Mouse (Mus musculus) adrenal gland, postnatal 14 days (tissue): ENCODE data around the gene Cdadc1. TPM values are rescaled to one million over a fixed set of nuclear protein-coding genes. Genes with fewer than 3 reads are reported as not detected.

Experiments
- DNase-seq: peaks from one replicate; pipeline ENCODE4 v3.0.0; 2021; ENCODE audit warnings: mixed read lengths
- long read RNA-seq, 2 experiments: library from polyadenylated mRNA; stranded (forward); transcript quantifications; one replicate each; pipeline ENCODE4 v2.0.0; 2021
- total RNA-seq: library from RNA; stranded (reverse); gene quantifications from 2 replicates; pipeline ENCODE4 v1.2.3, GENCODE M21; 2021

Gene Cdadc1
- total RNA-seq, result 56.4 and 70.4 TPM in 2 replicates
- long read RNA-seq, experiment 1, transcript Cdadc1-207 (5 exons, 2,579 nt), result minor isoform, 12 of 87 reads
- long read RNA-seq, experiment 1, transcript Cdadc1-202 (10 exons, 2,202 nt), result major isoform, 53 of 87 reads
- long read RNA-seq, experiment 1, transcript Cdadc1-204 (10 exons, 1,892 nt), result minor isoform, 6 of 87 reads
- long read RNA-seq, experiment 1, partial matches to known transcripts, result 3 of 87 reads
- long read RNA-seq, experiment 1, other reads (novel, unspliced or antisense), result 13 of 87 reads
- long read RNA-seq, experiment 2, transcript Cdadc1-207 (5 exons, 2,579 nt), result minor isoform, 8 of 65 reads
- long read RNA-seq, experiment 2, transcript Cdadc1-202 (10 exons, 2,202 nt), result major isoform, 40 of 65 reads
- long read RNA-seq, experiment 2, partial matches to known transcripts, result 5 of 65 reads
- long read RNA-seq, experiment 2, other reads (novel, unspliced or antisense), result 12 of 65 reads

DNA sequence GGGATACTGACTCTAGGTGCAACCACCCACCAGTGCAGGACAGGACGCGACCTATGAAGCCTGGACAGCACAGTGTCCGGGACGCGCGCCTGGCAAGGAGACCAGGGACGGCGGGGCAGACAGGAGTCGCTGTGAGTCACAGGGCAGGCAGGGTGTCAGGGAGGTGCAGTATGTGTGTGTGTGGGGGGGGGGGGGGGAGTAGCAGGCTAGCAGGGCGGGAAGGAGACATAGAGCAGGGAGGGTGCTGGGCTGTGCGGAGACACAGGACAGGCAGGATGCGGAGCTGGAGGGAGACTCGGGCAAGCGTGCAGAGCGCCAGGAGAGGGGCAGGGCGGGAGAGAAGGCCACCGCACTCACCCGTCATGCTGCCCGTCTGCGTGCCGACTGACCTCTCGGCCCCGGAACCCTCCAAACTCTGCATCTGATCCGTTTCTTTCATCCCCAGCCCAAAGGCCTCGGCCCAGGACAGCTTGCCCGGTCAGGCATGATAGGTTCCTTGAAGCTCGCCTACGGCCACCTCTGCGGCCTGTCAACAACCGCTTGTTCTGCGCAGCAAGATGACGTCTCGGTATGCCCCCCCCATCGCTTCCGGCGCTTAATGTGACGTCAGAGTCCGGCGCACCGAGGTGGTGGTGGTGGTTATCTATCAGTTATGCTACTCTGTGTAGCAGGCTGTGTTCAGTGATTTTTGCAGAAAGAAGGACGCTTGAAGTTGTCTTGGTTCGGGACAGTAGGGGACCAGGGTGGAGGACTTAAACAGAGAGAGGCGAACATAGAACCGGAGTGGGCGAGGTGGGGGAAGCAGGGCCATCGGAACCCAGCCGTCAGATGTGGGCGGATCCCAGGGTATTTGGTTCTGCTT is at the start of gene Cdadc1:
Gene Cdadc1 (minus strand): TSS at position 562 of the 862 bp plus-strand sequence.
- DNase-seq, result peak; percentile 97

DNA sequence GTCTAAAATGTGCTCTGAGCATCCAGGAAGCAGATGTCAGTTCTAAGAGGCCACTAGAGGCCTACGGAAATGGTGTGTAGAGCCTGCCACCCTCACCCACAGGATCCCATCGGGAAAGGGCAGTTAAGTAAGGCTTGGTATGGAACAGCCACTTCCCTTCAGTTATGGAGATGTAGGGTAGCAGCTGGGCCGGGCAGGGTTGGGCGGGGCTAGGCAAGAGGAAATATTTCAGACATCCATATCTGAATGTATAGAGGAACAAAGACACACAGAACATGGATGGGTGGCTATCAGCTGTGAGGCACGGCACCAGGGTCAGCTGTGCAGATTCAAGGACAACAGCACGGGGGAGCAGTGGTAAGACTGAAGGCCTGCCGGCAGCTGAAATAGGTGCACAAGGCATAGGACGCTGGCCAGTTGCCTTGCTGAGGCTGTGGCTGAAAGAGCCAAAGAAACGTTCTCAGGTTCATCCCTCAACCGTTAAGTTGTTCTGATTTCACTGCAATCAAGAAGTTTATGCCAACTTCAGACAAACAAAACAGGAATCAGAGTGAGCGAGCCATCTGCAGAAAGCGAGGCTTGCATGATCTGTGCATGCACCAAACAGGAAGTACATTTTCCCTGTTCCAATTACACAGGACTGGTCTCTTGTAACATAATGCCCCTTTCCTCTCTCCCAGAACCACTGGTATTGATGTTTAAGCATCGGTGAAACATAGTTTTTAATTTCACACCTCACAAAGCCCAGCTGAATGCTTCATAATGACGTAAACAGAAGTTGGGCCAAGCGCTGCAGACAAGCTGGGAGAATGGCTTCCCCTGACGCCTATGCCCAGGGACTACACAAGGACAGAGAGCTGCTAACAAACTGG is 49.3 kb upstream of the Cdadc1 start:
- DNase-seq, result peak; percentile 45

DNA sequence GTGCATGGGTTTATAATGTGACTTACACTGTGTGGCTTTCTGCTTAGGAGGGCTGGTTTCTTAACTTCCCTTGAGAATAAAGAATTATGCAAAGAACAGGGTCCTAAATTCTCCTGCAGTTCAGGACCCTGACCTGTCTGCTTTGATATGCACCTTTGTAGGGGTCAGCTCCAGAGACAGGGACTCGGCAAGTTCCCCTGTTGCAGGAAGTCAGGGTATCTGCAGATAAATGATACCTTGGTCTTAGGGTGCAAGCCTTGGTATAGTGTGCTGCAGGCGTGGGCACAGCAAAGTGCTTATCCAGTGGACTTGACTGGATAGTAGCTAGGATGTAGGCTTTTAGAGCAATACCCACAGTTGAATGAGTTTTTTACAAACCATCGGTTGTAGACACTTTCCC is 47.1 kb upstream of the Cdadc1 start:
- DNase-seq, result no peak

DNA sequence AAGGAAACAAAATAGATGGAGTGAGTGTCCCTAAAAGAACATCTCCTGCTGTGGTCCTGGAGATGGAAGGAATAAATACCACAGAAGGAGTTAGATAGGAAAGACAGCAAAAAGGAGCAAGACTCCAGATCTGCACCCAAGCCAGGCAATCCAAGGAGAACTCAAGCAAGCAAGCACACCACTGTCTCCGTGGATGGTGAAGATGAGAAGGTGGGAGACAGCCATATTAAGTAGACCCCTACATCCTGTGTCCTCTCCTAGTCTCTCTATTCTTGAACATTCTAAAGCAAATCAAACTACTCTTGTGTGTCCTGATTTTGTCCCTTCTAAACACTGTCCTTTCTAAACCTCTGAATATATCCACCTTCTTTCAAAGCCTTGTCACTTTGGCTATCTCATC is 46.4 kb upstream of the Cdadc1 start:
- no peak for DNase-seq

DNA sequence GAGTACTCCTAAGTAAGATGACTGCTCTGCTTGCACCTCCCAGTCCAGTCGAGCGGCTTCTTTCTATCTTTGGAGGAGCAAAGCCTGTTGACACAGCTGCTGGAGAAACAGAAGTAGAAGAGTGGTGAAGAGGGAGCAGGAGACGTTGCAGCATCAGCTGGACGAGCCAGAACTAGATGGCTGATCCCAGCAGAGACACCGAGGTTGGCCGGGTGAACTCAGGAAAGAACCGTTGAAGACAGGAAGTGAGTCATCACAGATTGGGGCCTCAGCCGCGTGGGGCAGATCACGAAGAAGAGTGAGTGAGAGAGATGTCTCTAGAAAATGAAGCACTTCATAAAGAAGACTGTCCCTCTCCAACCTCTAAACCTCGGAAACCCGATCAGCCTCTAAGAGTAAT is 45.8 kb upstream of the Cdadc1 start:
- DNase-seq, result peak; percentile 23

DNA sequence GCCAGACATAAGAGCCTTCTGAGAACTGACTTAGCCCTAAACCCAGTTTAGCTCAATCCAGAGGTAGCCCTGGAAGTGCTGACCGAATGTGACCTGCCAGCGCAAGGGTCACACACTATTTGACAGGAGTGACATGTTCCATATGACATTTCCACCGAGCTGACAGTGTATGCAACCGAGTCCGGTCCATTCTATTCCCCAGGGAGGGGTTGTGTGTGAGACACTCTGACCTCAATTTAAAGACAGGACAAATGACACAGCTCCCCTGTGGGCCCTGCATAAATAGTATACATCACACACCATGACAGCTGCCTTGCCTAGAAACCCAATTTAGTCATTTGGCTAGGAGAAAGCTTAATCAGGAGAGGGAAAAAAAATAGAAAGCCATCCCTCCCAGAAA is 44.1 kb upstream of the Cdadc1 start:
- no peak for DNase-seq

DNA sequence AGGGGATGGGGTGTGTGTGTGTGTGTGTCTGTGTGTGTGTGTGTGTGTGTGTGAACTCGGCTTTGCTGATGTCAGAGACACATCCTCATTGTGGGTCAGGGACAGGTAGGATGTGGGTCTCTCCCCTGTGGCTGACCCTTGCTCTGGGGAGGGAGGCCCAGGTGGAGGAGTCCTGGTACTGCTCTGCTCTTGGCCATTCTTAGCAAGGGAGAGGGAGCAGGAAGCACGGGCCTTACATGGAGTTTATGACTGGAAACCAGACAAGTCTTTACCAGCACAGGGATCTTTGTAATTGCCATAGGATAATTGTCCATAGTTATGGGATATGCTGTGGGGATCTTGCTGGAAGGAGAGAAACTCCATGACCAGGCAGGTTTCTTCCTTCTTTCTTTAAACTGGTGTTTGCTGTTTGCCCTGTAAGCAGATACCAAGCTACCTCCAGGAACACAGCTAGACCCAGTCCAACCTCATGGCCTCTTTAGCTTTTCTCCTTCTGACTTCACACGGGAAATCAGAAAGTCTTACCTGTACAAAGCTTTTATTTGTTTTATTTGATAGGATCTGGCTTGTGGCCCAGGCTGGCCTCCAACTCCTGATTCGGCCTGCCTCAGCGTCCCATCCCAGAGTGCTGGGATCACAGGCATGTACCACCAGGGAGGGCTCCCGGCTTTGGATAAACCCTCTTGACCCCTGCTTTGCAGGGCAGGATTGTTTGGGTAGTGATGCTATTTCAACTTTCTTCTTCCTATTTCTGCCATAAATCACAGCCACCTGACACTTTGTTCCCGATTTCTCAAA is 41.3 kb upstream of the Cdadc1 start:
- no peak for DNase-seq

DNA sequence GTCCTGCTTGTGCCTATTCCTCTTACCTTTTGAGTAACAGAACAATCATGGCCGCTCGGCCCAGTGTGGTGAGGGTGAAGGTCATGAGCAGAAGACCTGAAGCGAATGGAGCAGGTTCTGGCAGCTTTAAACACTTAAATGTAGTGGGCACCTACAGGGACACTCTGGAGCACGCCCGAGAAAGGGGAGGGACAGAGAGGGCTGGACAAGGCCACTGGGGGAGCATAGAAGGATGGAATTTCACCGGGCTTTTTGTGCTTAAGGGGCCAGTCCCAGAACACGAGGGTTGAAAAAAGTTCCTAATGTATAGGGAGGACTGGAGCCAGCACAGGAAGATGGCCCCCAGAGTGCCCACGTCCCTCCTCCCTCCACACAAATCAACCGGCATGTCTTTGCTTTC is 36.2 kb upstream of the Cdadc1 start:
- DNase-seq, result no peak

DNA sequence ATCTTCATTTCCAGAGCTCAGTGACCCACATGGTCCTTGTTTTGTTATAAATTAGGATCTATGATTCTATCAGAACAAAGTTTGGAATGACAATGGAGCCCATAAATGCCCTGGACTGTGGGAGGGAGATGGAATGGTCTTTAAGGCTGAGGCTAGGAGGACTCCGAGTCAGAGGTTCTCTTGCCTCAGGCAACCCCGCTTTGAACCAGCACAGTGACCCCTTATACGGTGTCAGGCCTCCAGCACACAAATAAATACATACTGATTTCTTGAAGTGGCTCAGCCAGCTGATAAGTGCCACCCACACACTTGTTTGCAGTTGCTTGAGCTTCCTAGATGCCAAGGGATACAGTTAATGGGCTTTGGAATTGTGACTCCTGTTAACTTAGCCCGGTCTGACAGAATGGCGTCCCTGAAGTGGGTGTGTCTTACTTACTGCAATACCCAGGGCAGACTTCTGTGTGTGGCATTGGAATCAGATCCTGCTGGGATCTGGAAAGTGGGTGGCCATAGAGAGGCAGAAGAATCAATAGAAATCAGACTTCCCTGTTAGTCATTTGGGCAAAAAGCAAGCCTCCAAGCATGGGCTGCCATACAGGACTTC is 35.6 kb upstream of the Cdadc1 start:
- no peak for DNase-seq

DNA sequence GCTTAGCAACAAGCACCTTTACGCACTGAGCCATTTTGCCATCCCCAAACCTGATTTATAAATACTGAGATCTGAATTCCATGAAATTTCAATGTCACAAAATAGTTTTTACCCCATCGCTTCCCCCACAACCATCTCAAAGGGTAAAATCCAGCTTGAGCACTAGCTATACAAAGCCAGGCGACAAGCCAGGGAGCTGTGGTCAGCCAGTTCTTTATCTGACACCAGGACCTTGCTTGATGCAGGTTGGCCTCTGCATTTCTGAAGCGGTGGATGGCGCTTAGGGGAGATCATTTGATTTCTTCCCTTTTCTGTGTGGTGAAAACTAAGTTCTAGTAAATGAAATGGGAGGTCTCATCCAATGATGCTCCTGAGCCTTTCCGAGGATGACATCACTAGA is 34.3 kb upstream of the Cdadc1 start:
- DNase-seq, result no peak

DNA sequence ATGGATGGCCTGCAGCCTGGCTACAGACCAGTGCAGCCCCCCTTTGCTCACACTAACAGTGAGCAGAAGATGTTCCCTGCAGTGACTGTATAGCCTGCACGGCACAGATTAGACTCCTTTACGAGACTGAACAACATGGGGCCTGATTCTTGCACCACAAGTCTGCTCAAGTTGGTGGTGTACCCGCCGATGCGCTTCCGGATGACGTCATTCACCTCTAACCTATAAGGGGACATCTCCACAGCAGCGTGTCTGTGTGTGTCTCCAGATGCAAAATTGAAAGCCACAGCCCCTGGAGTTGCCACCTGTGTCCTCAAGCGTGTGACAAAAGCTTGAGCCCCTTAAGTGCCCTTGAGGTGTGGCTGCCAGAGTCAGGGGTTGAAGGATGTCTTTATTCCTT is 32.3 kb upstream of the Cdadc1 start:
- no peak for DNase-seq

DNA sequence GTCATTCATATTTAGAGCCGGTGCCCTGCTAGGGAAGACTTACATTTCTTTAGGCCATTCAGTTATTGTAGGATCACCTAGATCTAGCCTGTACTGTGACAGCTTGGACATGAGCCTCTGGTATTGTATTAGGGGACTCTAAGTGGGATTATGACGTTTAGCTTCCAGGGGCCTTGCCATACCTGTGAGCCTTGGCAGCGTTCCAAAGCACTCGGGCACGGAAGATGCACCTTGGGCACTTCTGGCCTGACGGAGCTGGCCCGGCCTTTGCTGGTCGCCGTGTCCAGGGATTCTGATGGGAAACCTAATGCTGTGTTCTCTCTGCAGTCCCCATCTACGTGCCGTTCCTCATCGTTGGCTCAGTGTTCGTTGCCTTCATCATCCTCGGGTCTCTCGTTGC is 31.5 kb upstream of the Cdadc1 start:
- no peak for DNase-seq

DNA sequence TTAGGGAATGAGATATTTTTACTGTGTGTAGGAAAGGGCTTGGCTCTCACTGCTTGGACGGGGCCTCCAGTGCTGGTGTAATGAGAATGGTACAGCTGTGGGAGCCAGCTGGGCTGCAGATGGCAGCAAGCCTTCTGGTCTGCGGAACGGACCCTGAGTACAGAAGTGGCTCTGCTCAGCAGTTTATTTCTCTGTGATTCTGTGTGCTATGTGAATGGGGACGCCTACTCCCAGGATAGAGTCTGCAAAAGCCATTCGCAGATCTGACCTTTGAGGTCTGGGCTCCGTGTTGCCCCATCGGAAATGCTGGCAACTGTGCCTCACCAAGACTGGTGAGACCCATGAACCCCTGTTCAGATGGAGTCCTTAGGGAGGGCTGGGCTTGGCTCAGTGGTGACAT is 30.1 kb upstream of the Cdadc1 start:
- no peak for DNase-seq

DNA sequence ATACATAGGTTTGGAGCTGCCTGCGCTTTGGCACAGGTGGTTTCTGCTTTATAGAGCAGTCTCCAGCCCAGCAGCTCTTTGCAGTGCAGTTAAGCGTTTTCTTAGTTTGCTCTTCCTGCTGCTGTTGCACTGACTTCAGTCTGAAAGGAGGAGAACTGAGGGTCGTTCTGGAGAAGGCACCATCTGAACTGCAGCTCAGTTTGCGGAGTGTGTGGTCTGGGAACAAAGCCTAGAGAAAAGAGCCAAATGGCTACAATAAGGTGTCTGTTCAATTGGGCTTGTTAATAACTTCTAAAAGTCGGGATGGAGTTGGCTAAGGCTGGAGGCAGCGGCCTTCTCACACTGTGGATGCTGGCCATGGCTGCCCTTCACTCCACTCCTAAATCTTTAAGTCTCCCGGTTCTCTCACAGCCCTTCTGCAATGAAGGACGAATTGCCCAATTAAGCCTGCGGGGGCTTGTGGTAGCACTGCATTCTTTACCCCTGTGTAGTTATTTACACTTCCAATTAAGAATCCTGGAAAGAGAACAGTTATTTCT is 29.5 kb upstream of the Cdadc1 start:
- DNase-seq, result no peak

DNA sequence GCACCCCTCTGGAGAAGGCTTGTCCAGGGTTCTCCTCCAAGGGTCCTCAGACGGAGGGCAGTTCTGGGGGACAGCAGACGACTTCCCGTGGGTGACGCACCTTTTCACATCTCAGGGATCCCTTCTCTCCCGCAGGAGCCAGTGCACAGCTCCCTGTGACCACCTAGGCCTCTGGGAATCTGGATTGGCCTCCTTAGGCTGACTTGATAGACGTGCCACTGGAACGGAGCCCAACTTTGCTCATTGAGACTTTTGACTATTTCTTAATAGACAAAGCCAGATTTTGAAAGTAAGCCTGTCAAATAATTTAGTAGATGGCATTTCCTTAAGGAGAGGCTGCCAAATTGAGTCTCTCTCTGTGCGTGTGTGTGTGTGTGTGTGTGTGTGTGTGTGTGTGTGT is 29.0 kb upstream of the Cdadc1 start:
- DNase-seq, result peak; percentile 62

DNA sequence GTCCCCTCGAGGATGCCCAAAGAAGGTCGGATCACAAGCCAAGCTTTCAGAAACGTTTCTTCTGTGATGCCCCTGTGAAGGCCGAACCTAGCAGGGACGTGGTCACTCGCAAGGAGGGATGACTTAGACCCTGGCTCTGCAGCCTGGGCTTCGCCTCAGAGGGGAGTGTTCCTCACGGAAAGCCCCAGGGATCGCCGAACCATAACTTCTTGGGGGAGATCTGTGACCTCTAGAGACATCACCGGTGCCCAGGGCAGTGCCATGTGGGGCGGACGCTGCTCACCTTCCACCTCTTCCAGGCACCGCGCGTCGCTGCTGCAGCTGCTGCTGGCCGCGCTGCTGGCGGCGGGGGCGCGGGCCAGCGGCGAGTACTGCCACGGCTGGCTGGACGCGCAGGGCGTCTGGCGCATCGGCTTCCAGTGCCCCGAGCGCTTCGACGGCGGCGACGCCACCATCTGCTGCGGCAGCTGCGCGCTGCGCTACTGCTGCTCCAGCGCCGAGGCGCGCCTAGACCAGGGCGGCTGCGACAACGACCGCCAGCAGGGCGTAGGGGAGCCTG is 28.1 kb upstream of the Cdadc1 start:
- DNase-seq, result peak; percentile 67

DNA sequence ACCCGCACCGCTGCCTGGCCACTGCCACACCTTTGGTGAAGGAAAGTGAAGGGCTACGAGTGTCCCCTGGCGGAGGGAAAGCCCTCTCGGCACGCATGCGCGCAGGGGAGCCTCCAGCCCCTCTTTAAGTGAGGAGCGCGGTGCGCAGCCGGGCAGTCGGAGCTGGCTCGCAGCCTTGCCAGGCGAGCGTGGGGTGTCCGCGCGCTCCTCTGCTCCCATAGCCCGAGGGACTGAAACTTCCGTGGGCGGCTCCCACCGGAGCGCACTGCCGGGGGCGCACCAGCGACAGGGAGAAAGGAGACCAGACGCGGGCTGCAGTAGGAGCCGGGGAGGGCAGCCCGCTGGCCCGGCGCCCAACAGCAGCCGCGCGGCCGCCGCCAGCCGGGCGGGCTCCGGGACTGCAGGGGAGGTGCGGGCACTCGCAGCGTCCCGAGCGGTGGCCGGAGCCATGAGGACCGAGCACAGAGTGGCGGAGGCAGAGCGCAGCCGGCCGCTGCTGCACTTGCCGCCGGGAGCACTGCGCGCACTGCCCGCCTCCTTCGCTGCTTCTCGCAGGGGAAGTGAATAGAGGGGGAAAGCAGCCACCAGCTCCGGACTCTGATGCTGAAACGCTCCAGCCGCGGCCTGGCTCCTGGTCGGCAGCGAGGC is 27.5 kb upstream of the Cdadc1 start, which contains the start of gene Shisa2:
Gene Shisa2 (plus strand): TSS at position 151 of the 648 bp plus-strand sequence.
- peak; percentile 88 for DNase-seq

DNA sequence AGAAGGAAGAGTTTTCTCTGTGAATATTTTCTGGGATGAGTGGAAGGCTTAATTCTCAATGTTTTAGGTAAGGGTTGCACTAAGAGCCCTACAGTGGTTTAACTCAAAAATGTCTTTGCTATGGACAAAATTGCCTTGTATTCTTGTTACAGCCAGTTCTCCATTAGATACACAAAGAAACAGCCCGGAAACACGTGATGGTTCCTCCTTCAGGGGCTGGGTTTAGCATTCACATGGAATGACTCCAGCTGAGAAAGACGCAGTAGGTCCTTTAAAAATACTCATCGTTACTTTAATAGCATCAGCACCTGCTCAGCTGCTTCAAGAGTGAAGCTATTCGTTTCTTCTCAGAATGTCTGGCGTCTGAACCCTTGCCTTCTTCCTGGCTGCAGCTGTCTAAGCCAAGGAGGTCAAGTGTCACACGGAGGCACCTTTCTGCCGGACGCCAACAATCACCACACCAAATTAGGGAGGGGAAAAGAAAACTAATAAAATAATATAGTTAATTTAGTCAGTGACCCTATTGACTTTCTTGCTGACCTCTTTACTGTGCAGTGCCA is 26.6 kb upstream of the Cdadc1 start:
- DNase-seq, result no peak

DNA sequence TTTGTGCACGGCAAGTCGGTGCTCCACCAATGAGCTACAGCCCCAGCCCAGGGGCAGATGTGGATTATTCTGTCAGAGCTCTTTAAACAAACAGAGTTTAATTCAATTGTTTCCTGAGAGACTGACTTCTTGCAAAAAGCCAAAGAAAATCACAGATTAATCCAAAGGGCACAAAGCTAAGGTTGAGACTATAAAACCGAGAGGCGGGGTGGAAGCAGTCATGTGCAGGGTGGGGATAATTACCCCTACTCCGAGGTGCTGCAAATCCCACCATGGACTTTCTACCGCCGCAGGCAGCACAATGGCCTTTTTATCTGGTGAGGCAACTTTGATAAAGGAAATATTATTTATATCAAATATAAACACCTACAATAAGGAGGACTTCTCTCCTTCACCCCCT is 19.0 kb upstream of the Cdadc1 start:
- no peak for DNase-seq
